Mouse (Mus musculus): ENCODE results near the gene Gm45521. TPM values are rescaled to one million over a fixed set of nuclear protein-coding genes. Genes with fewer than 3 reads are reported as not detected.

Gene Gm45521
- polyA plus RNA-seq, 1 experiment from 2014 or later, result 0.22 TPM

DNA sequence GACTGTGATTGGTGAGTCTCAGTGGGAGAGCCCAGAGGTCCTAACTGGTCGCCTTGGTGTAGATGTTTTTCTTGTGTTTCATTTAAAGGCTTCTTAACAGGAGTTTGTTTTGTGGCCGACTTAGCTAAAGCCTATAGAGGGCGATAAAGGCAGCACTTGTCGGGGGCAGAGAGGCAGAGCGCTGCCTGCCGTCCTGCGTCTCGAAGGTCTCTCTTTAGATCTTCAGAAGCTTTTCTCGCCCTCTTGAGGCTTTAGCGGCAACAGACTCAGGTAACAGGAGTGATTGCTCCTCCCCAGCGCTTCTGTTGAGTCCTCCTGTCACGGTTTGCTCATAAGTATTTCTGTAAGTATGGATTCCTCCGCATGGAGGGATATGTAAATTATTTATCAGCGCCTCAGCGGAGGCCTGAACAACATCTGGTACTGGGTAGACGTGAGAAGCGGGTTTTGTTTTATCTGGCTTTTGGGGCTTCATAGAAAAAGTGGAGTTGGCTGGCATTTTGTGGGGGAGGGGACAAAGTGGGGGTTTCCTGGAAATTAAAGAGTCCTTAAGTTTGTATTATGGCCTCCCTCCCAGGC lies 19.9 kb upstream of the Gm45521 start:
- Histone ChIP-seq H3K36me3 (replicated peaks) (peaks cover 91% of the 10 kb centered on the region), H3K4me1 (peaks cover 9% of the 10 kb centered on the region), H3K27me3 (ENCODE audit: poor library complexity, severe bottlenecking) (no peaks in the 10 kb centered on the region), H3K9me3 (no peaks in the 10 kb centered on the region), H3K4me3 (no peak overlapping the region), H3K27ac (no peak overlapping the region)
- 27% methylated on average over 17 of the region's 17 CpGs for WGBS
- peak; percentile 40 for DNase-seq (ENCODE audit: extremely low spot score, low spot score)

DNA sequence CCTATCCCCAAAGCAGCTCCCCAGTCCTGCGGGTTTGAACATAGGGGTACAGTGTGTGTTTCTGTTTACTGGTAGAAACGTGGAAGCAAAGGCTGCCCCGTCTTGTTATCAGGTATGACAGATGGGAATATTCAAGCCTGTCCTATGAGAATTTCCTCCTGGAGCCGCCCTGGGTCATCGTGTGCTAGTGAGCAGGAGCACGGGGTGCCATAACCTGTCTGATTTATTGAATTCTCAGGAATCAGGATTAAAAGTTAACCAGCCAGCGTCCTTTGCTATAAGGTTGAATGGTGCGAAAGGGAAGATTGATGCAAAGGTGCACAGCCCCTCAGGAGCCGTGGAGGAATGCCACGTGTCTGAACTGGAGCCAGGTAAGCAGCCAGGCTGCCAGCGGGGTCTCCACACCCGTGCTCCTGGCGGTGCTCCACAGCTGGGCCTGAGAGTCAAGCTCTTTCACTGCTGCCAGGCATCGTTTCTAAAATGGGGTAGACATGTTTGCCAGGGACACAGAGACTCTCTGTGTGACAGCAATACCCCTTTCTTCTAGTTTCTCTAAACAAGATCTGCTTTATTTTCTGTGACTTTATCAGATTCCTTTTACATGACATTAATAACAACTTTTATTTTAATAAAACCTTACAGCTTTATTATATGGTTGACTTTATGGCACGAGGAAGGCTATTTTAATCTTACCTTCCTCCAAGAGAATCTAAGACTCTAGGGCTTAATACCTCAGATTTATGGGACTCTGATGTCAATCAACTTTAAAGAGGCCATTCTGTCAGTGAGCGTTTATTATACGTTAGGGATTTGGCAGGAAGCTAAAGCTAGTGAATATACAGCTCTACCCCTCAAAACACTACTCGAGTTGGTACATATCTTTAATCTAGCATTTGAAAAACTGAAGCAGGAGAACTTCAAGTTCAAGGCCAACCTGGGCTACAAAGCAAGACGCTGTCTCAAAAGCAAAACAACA lies 18.0 kb upstream of the Gm45521 start:
- Histone ChIP-seq H3K4me1 (peaks cover 13% of the 10 kb centered on the region), H3K9me3 (no peaks in the 10 kb centered on the region), H3K36me3 (replicated peaks) (peaks cover 90% of the 10 kb centered on the region), H3K27ac (no peak overlapping the region), H3K4me3 (no peak overlapping the region), H3K27me3 (ENCODE audit: poor library complexity, severe bottlenecking) (no peaks in the 10 kb centered on the region)
- WGBS, result 91% methylated on average over 19 of the region's 19 CpGs
- no peak for DNase-seq (ENCODE audit: extremely low spot score, low spot score)

DNA sequence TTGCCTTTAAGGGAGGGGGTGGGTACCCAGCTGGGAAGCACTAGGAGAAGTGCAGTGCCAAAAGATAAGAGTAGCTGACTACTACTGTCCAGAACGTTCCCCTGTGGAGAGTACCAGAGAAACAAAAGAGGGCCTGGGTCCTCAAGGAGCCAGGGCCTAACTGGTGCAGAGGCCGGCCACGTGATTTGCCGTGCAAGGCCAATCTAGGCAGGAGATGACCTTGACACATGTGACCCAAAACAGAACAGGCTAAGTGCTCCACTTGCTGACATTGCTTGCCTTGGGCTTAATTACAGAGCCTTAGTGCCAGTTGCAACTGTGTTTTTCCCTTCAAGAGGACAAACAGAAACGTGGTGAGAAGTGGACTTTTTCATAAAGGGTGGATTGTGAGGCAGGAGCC lies 15.7 kb upstream of the Gm45521 start:
- H3K4me3 ChIP-seq, result no peak overlapping the region
- DNase-seq (ENCODE audit: extremely low spot score, low spot score), result no peak
- H3K27ac ChIP-seq, result no peak overlapping the region
- peaks cover 17% of the 10 kb centered on the region for H3K4me1 ChIP-seq
- 83% methylated on average over 5 of the region's 5 CpGs for WGBS
- no peaks in the 10 kb centered on the region for H3K27me3 ChIP-seq (ENCODE audit: poor library complexity, severe bottlenecking)
- no peaks in the 10 kb centered on the region for H3K9me3 ChIP-seq
- peaks cover 90% of the 10 kb centered on the region for H3K36me3 ChIP-seq (replicated peaks)

DNA sequence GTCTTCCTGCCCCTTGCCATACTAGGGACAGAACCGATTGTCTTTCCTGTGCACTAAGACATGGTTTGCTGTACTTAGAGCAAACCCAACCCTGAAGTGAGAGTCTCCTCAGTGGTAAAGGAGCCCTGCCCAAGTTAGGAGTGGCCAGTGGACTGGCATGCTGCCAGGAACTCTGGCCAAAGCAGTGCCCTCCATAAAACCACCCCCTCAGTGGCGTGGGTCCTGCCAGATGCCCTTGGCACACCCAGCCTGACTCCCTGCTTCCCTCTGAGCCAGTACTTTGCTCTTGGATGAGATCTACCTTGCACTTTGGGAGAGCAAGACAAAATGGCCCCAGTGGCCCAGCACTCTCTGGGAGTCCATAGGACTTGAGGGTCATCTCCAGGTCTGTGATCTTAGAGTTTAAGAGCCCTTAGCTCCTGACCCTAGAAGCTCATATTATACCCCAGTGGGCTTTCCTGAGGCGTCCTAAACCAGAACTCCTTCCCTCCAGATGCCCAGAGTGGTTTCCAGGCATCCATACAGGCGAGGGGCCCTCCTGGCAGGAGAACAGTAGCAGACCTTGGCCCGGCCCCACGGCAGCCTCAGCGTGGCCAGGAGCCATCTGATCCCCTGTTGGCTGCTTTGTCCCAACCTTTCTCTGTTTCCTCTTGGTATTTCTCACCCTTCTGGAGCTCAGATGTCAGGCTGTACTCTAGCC lies 13.8 kb upstream of the Gm45521 start:
- Histone ChIP-seq H3K27ac (peak overlapping the region; percentile 17; the same call in 1 of the 2 replicates), H3K27me3 (ENCODE audit: poor library complexity, severe bottlenecking) (no peaks in the 10 kb centered on the region), H3K9me3 (no peaks in the 10 kb centered on the region), H3K4me3 (no peak overlapping the region), H3K4me1 (peaks cover 11% of the 10 kb centered on the region; the same call in 1 of the 2 replicates), H3K36me3 (replicated peaks) (peaks cover 92% of the 10 kb centered on the region)
- 85% methylated on average over 7 of the region's 7 CpGs for WGBS
- no peak for DNase-seq (ENCODE audit: extremely low spot score, low spot score)

DNA sequence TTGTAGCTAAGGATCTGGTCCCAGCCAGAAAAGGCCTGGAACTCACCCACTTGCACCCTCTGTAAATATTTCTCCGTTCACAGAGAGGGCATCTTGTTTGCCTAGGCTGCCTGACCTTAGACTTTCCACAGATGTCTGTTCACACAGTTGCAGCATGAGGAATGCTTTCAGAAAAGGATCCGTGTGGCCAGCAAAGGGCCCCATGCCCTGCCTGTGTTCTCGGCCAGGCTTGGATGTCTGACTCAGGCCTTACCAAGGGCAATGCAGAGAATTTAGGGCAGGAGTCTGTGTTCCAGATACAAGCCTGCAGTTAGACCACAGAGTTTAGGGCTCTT lies 13.3 kb upstream of the Gm45521 start:
- Histone ChIP-seq H3K36me3 (replicated peaks) (peaks cover 95% of the 10 kb centered on the region), H3K27ac (peak overlapping the region; percentile 17; the same call in 1 of the 2 replicates), H3K4me1 (peaks cover 11% of the 10 kb centered on the region; the same call in 1 of the 2 replicates), H3K4me3 (no peak overlapping the region), H3K9me3 (no peaks in the 10 kb centered on the region), H3K27me3 (ENCODE audit: poor library complexity, severe bottlenecking) (no peaks in the 10 kb centered on the region)
- 92% methylated on average over 3 of the region's 3 CpGs for WGBS
- no peak for DNase-seq (ENCODE audit: extremely low spot score, low spot score)

DNA sequence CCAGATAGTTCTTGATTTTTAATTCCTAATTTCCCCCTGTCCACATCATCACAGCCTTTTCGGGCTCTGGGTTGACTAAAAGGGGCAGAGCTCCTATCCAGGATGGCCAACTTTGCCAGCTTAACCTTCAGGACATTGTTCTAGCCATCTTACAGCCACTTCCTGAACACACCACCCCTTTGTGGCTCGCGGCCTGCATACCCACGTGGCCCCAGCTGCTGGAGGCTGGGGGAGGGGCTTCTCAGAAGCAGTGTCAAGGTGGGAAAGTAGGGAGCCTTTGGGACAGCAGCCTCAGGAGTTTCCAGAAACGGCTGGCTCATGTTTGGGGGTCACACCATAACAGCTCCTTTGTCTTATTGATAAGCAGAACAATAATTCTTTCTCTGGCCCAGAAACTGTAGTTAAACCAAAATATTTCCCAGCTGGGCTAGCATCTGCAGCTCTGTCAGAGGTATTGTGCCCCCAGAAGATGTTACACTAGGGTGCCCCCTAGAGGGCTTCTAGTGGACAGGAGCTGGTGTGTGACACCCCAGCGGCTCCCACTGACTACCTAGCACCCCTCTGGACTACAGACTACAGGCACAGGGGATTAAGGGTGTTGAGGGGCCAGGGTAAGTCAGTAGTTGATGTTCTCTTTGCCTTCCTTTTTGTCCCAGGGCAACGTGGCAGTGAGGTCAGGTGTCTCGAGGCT lies 12.6 kb upstream of the Gm45521 start:
- peaks cover 95% of the 10 kb centered on the region for H3K36me3 ChIP-seq (replicated peaks)
- 62% methylated on average over 8 of the region's 8 CpGs for WGBS
- H3K4me1 ChIP-seq, result peaks cover 11% of the 10 kb centered on the region; the same call in 1 of the 2 replicates
- no peaks in the 10 kb centered on the region for H3K27me3 ChIP-seq (ENCODE audit: poor library complexity, severe bottlenecking)
- DNase-seq (ENCODE audit: extremely low spot score, low spot score), result no peak
- H3K9me3 ChIP-seq, result no peaks in the 10 kb centered on the region
- no peak overlapping the region for H3K27ac ChIP-seq
- H3K4me3 ChIP-seq, result no peak overlapping the region

DNA sequence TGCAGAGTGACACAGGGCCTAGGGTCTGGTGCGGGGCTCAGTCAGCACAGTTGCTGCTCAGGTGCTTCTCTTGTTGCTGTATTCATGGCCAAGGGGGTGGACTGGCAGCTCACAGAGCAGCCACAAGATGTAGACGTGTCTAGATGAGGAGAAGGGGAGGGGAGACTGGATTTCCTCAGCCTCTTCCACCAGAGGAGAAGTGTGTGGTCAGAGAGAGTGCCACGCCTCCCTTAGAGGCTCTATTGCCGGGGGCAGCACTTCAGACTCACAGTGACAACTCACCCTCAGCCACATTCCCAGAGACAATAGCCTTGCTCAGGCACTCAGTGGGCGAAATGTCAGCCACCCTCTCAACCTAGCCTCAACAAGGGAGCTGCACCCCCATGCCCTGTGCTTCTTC lies 11.8 kb upstream of the Gm45521 start:
- 89% methylated on average over 5 of the region's 5 CpGs for WGBS

DNA sequence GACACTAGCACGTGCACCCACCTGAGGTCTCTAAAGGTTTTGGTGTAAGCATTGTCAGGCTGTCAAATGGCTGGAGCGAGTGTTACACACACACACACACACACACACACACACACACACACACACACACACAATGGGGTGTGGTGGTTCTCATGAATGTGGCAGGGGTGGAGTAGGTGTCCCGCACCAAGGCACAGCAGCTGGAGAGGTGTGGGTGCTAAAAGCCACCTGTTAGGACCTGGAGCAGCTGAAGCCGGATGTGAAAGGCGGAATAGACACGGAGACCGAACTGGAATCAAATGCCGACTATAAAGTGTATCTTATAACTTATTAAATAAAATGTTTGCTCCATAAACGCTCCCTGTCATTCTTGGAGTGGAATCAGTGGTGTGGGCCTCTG lies 5.9 kb upstream of the Gm45521 start:
- no peaks in the 10 kb centered on the region for H3K9me3 ChIP-seq
- H3K4me3 ChIP-seq, result no peak overlapping the region
- 93% methylated on average over 9 of the region's 9 CpGs for WGBS

More for the DNA sequence above, 11.8 kb upstream of the Gm45521 start:
- Histone ChIP-seq H3K27me3 (ENCODE audit: poor library complexity, severe bottlenecking) (no peaks in the 10 kb centered on the region), H3K36me3 (replicated peaks) (peaks cover 95% of the 10 kb centered on the region), H3K4me3 (no peak overlapping the region), H3K4me1 (peaks cover 11% of the 10 kb centered on the region; the same call in 1 of the 2 replicates), H3K27ac (no peak overlapping the region), H3K9me3 (no peaks in the 10 kb centered on the region)
- DNase-seq (ENCODE audit: extremely low spot score, low spot score), result no peak

DNA sequence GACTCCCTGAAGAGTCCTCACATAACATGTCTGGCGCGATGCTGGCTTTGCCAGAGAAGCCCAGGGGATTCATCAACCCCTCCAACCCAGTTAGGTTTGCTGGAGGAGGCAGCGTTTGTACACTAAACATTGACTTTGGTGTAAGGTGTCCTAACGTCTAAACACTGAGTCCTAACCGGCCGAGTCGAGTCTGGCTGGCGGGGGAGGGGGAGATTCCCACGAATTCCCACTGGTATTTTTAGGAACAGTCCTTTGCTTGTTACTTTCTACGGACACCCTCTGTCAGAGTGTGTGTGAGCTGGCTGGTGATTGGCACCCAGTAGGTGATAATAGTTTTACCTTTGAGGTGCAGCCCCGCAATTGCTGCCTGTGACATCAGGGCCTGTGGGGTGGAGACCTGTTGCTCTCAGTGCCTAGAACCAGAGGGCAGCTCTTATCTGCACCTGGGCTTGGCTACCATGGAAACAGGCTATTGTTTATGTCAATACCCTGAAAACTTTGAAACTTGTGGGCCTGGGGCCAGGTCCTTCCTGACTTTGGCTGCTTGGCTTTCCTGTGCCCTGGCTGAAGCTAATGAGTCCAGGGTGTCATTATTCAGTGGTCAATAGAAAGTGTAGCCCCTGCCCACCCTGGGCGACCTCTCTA lies 4.4 kb upstream of the Gm45521 start:
- Histone ChIP-seq H3K4me1 (peaks cover 36% of the 10 kb centered on the region), H3K4me3 (no peak overlapping the region), H3K27ac (peak overlapping the region; percentile 70), H3K9me3 (no peaks in the 10 kb centered on the region), H3K27me3 (ENCODE audit: poor library complexity, severe bottlenecking) (no peaks in the 10 kb centered on the region), H3K36me3 (replicated peaks) (peaks cover 44% of the 10 kb centered on the region)
- 34% methylated on average over 12 of the region's 12 CpGs for WGBS
- peak; percentile 26 for DNase-seq (ENCODE audit: extremely low spot score, low spot score)

More for the DNA sequence above, 5.9 kb upstream of the Gm45521 start:
- no peak for DNase-seq (ENCODE audit: extremely low spot score, low spot score)
- Histone ChIP-seq H3K4me1 (peaks cover 22% of the 10 kb centered on the region), H3K36me3 (replicated peaks) (peaks cover 56% of the 10 kb centered on the region), H3K27ac (no peak overlapping the region), H3K27me3 (ENCODE audit: poor library complexity, severe bottlenecking) (no peaks in the 10 kb centered on the region)

DNA sequence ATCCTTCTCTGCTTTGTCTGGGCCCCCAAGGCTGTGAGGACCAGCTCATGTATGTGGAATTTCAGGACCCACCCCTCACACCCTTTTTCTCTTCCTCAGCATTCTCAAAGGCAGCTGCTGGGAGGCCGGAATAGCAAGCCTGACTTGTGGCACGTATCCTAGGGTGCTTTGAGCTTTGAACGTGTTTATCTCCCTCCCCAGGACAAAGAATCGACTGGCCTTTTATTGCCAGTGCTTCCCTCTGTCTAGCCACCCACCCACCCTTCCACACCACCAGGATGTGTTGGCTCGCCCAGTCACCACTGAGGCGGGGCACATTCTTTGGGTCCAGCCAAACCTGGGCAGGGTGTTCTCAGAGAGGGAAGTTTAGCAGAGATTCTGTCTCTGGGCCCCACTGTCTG lies 3.0 kb upstream of the Gm45521 start:
- WGBS, result 52% methylated on average over 6 of the region's 6 CpGs
- no peaks in the 10 kb centered on the region for H3K27me3 ChIP-seq (ENCODE audit: poor library complexity, severe bottlenecking)
- no peak overlapping the region for H3K4me3 ChIP-seq
- H3K36me3 ChIP-seq (replicated peaks), result peaks cover 32% of the 10 kb centered on the region
- peak overlapping the region; percentile 74 for H3K27ac ChIP-seq
- no peaks in the 10 kb centered on the region for H3K9me3 ChIP-seq
- DNase-seq (ENCODE audit: extremely low spot score, low spot score), result no peak
- H3K4me1 ChIP-seq, result peaks cover 36% of the 10 kb centered on the region

DNA sequence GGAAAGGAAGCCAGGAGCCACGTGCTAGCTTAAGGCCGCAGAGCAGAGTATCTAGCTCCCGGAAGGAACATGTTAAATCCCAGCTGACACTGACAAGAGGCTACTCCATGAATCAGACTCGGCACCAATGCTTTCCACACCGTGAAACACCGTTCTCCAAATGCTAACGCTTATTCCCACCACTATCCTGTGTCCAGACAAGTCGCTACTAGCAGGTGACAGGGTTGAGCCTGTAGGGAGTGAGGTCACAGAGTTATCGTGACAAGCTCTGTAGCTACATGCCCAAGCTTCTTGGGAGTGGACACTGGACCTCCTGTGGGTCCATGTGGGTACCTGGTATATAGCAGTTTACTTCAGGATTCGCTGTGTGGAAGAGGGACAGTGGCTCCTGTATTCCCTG lies 661 bp upstream of the Gm45521 start:
- no peak for DNase-seq (ENCODE audit: extremely low spot score, low spot score)
- H3K9me3 ChIP-seq, result no peaks in the 10 kb centered on the region
- H3K27me3 ChIP-seq (ENCODE audit: poor library complexity, severe bottlenecking), result no peaks in the 10 kb centered on the region
- H3K27ac ChIP-seq, result 0 out of 2 replicates have a peak overlapping the region, but pooled peaks have one; percentile 58
- 87% methylated on average over 10 of the region's 10 CpGs for WGBS
- no peak overlapping the region for H3K4me3 ChIP-seq
- peaks cover 8% of the 10 kb centered on the region for H3K36me3 ChIP-seq (replicated peaks)
- peaks cover 36% of the 10 kb centered on the region for H3K4me1 ChIP-seq

DNA sequence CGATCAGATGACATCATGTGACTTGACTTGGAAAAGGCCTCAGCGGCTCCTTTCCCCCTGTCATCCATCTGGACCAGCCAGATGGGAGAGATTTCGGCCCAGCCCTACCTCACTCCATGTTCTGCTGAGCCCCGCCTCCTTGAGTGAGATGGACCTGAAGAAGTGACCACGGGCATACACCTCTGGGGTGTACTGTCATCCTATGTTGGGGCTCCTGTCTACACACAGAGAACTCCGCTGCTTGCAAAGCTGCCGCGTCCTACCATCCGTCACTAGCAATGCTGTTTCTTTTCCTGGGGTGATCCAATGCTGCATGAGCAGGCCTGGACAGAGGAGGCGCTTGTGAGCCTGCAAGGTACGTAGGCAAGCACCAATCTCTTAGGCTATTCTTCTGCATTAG lies 3.5 kb downstream of the Gm45521 start:
- H3K9me3 ChIP-seq, result no peaks in the 10 kb centered on the region
- H3K36me3 ChIP-seq (replicated peaks), result no peaks in the 10 kb centered on the region
- H3K27me3 ChIP-seq (ENCODE audit: poor library complexity, severe bottlenecking), result no peaks in the 10 kb centered on the region
- DNase-seq (ENCODE audit: extremely low spot score, low spot score), result peak; percentile 26
- no peak overlapping the region for H3K4me3 ChIP-seq
- no peak overlapping the region for H3K27ac ChIP-seq
- WGBS, result 49% methylated on average over 11 of the region's 11 CpGs
- H3K4me1 ChIP-seq, result peaks cover 14% of the 10 kb centered on the region

Data from forebrain, embryonic 10.5 days (tissue).